Mouse (Mus musculus) embryonic fibroblast, embryonic 13.5 days (primary cell): ENCODE measurements at regions not wholly inside any gene's neighbourhood (a gene's known extent, or its start where the extent isn't known, plus 50 kb on each side); places are given as distances from the start of the nearest gene placed in this dataset.
"Not testable (repeated sequence)": the region's sequence is repeated elsewhere in the genome, so short reads cannot be mapped to it uniquely, and the experiment has no call there.

Experiments
- CTCF ChIP-seq: IDR thresholded peaks from 2 replicates; pipeline ENCODE4 v1.5.1; 2011; ENCODE audit warnings: mild to moderate bottlenecking, control low read depth, low read length, moderate library complexity, borderline replicate concordance; ENCODE audit not compliant: insufficient read depth
- POLR2A ChIP-seq: IDR thresholded peaks from 2 replicates; pipeline ENCODE4 v1.6.1; 2011; ENCODE audit warnings: low read depth, mild to moderate bottlenecking, control low read depth, low read length, moderate library complexity

GRCm38 (mm10) chr1:137214328-137214727, 254.1 kb upstream of the Nr5a2 start:
- not testable (repeated sequence) for TF ChIP-seq CTCF, POLR2A
